Mouse (Mus musculus) layer of hippocampus, postnatal 10 days (tissue): ENCODE results near the gene Slc25a30. TPM values are rescaled to one million over a fixed set of nuclear protein-coding genes. Genes with fewer than 3 reads are reported as not detected.
"Not testable (repeated sequence)": the region's sequence is repeated elsewhere in the genome, so short reads cannot be mapped to it uniquely, and the experiment has no call there.

ENCODE experiments used
- DNase-seq, 2 experiments: peaks; one replicate each; pipeline ENCODE4 v3.0.0; 2021; ENCODE audit warnings: low spot score in 2 of 2
- total RNA-seq, 2 experiments: library from RNA; stranded (reverse); gene quantifications; 2 replicates each; pipeline ENCODE4 v1.2.3; 2021

Slc25a30 gene
- total RNA-seq, 2 experiments from 2014 or later = 11.0 to 12.9 TPM

- no peak for DNase-seq
Observed at GRCm38 (mm10) chr14:75794324-75794723, 7.5 kb upstream of the Slc25a30 start.

- DNase-seq = no peak
Observed at GRCm38 (mm10) chr14:75793110-75793509, 6.3 kb upstream of the Slc25a30 start.

- no peak for DNase-seq
Observed at GRCm38 (mm10) chr14:75791372-75791771, 4.5 kb upstream of the Slc25a30 start.

- no peak for DNase-seq
Observed at GRCm38 (mm10) chr14:75790411-75790996, 3.7 kb upstream of the Slc25a30 start.

GRCm38 (mm10) chr14:75789291-75789690, 2.5 kb upstream of the Slc25a30 start:
- no peak for DNase-seq

GRCm38 (mm10) chr14:75787794-75788175, 948 bp upstream of the Slc25a30 start:
- DNase-seq = no peak

GRCm38 (mm10) chr14:75786424-75786867, 391 bp downstream of the Slc25a30 start:
- no peak for DNase-seq

- DNase-seq = no peak
Observed at GRCm38 (mm10) chr14:75779913-75780312, 6.9 kb downstream of the Slc25a30 start.

GRCm38 (mm10) chr14:75776637-75777036, 10.2 kb downstream of the Slc25a30 start:
- DNase-seq = no peak

GRCm38 (mm10) chr14:75773431-75773830, 13.4 kb downstream of the Slc25a30 start:
- no peak for DNase-seq

- not testable (repeated sequence) for DNase-seq
Observed at GRCm38 (mm10) chr14:75772407-75772806, 14.4 kb downstream of the Slc25a30 start.

GRCm38 (mm10) chr14:75771101-75771501, 15.7 kb downstream of the Slc25a30 start:
- DNase-seq = no peak

GRCm38 (mm10) chr14:75769334-75769733, 17.5 kb downstream of the Slc25a30 start:
- no peak for DNase-seq

GRCm38 (mm10) chr14:75768275-75768608, 18.6 kb downstream of the Slc25a30 start:
- no peak for DNase-seq

- DNase-seq = peak; percentile 78 to 81
Observed at GRCm38 (mm10) chr14:75767492-75768274, 19.2 kb downstream of the Slc25a30 start.

- peak; percentile 23 to 47 for DNase-seq
Observed at GRCm38 (mm10) chr14:75761028-75761805, 25.6 kb downstream of the Slc25a30 start.

GRCm38 (mm10) chr14:75758401-75758800, 28.4 kb downstream of the Slc25a30 start:
- DNase-seq = no peak

- DNase-seq = no peak
Observed at GRCm38 (mm10) chr14:75757821-75758220, 29.0 kb downstream of the Slc25a30 start.

- no peak for DNase-seq
Observed at GRCm38 (mm10) chr14:75756971-75757370, 29.9 kb downstream of the Slc25a30 start.

GRCm38 (mm10) chr14:75753991-75754817, 32.6 kb downstream of the Slc25a30 start, which contains the start of gene Cog3:
Cog3 (minus strand) TSS chr14:75754517.
- DNase-seq = peak; percentile 99

- no peak for DNase-seq
Observed at GRCm38 (mm10) chr14:75753206-75753605, 33.6 kb downstream of the Slc25a30 start.
